Mouse (Mus musculus) forebrain, embryonic 12.5 days (tissue): ENCODE data around the gene Mid1. TPM values are rescaled to one million over a fixed set of nuclear protein-coding genes. Genes with fewer than 3 reads are reported as not detected.
"Not testable (repeated sequence)": the region's sequence is repeated elsewhere in the genome, so short reads cannot be mapped to it uniquely, and the experiment has no call there.

Experiments
- ATAC-seq: fragments of 200-750 bp; cut with Nextera tagmentation; 2 replicates; pipeline ENCODE4 v1.8.0; 2017; ENCODE audit warnings: moderate TSS enrichment; ENCODE audit not compliant: low FRiP score
- H3K27ac ChIP-seq: fragments of 300-500 bp; sonication (generic); 2 replicates; pipeline ENCODE4 v1.5.1; 2016; ENCODE audit warnings: mild to moderate bottlenecking
- H3K27me3 ChIP-seq: fragments of 300-500 bp; sonication (generic); 2 replicates; pipeline ENCODE4 v1.6.1; 2016; ENCODE audit warnings: mild to moderate bottlenecking
- H3K36me3 ChIP-seq: fragments of 300-500 bp; sonication (generic); replicated peaks from 2 replicates; pipeline ENCODE4 v1.6.1; 2016; ENCODE audit warnings: mild to moderate bottlenecking
- H3K4me1 ChIP-seq: fragments of 300-500 bp; sonication (generic); 2 replicates; pipeline ENCODE4 v1.6.1; 2016
- H3K4me2 ChIP-seq: fragments of 300-500 bp; sonication (generic); 2 replicates; pipeline ENCODE4 v1.6.1; 2016; ENCODE audit warnings: mild to moderate bottlenecking, moderate library complexity
- H3K4me3 ChIP-seq: fragments of 300-500 bp; sonication (generic); replicated peaks from 2 replicates; pipeline ENCODE4 v1.5.1; 2016; ENCODE audit warnings: mild to moderate bottlenecking
- H3K9ac ChIP-seq: fragments of 300-500 bp; sonication (generic); 2 replicates; pipeline ENCODE4 v1.6.1; 2016; ENCODE audit warnings: mild to moderate bottlenecking
- H3K9me3 ChIP-seq: fragments of 300-500 bp; sonication (generic); 2 replicates; pipeline ENCODE4 v1.6.1; 2016
- WGBS: fragments of 180-500 bp; shearing (Covaris S2); methylation state at CpG from one replicate; pipeline ENCODE4 v1.1.7; 2016; 5-methylcytosine and 5-hydroxymethylcytosine counted together
- polyA plus RNA-seq: library from polyadenylated mRNA; unstranded; fragments of >200 nt; fragmentation: Nextera tagmentation; extraction: Ambion mirVana; gene quantifications from 2 replicates; pipeline ENCODE4 v1.2.1, GENCODE M21; 2016

Gene Mid1
- polyA plus RNA-seq, 1 experiment from 2014 or later = 16.2 TPM

- peaks cover 40% of the 10 kb centered on the region for H3K9me3 ChIP-seq
- H3K4me1 ChIP-seq = peaks cover 22% of the 10 kb centered on the region
- WGBS = 57% methylated on average over 25 of the region's 25 CpGs
- ATAC-seq = peak; percentile 97
- peak overlapping the region; percentile 47 for H3K4me3 ChIP-seq
- H3K9ac ChIP-seq = peak overlapping the region; percentile 71
- H3K27ac ChIP-seq = peak overlapping the region; percentile 79
- not testable (repeated sequence) for H3K27me3 ChIP-seq, H3K4me2 ChIP-seq
- peaks cover 10% of the 10 kb centered on the region for H3K36me3 ChIP-seq
Observed at GRCm38 (mm10) chrX:170009801-170010221, 324.8 kb downstream of the Mid1 start.

GRCm38 (mm10) chrX:170010581-170011528 is 325.9 kb downstream of the Mid1 start:
- Histone ChIP-seq H3K27ac (peak overlapping the region; percentile 0; the same call in 1 of the 2 replicates), H3K4me1 (peaks cover 22% of the 10 kb centered on the region), H3K36me3 (peaks cover 10% of the 10 kb centered on the region), H3K4me2 (peak overlapping the region; percentile 21; the same call in 1 of the 2 replicates), H3K9me3 (peaks cover 40% of the 10 kb centered on the region), H3K4me3 (peak overlapping the region; percentile 3; the same call in 1 of the 2 replicates)
- peak; percentile 42 for ATAC-seq
- H3K27me3 ChIP-seq, H3K9ac ChIP-seq: not testable (repeated sequence)
- WGBS = 84% methylated on average over 97 of the region's 97 CpGs

GRCm38 (mm10) chrX:170011529-170011879 is 326.5 kb downstream of the Mid1 start:
- peaks cover 40% of the 10 kb centered on the region for H3K9me3 ChIP-seq
- H3K4me1 ChIP-seq = peaks cover 22% of the 10 kb centered on the region
- H3K4me2 ChIP-seq, H3K27me3 ChIP-seq, H3K4me3 ChIP-seq, H3K27ac ChIP-seq, H3K9ac ChIP-seq, ATAC-seq: not testable (repeated sequence)
- WGBS = 83% methylated on average over 6 of the region's 10 CpGs
- peaks cover 15% of the 10 kb centered on the region for H3K36me3 ChIP-seq

GRCm38 (mm10) chrX:170013421-170013820 is 328.4 kb downstream of the Mid1 start:
- H3K27me3 ChIP-seq, H3K4me3 ChIP-seq, H3K27ac ChIP-seq, H3K9ac ChIP-seq, ATAC-seq, H3K4me2 ChIP-seq: not testable (repeated sequence)
- Histone ChIP-seq H3K4me1 (peaks cover 12% of the 10 kb centered on the region), H3K36me3 (peaks cover 25% of the 10 kb centered on the region), H3K9me3 (peaks cover 32% of the 10 kb centered on the region)
- WGBS = 100% methylated on average over 2 of the region's 13 CpGs

GRCm38 (mm10) chrX:170014038-170014437 is 329.0 kb downstream of the Mid1 start:
- H3K27ac ChIP-seq = not testable (repeated sequence)
- 79% methylated on average over 6 of the region's 13 CpGs for WGBS

GRCm38 (mm10) chrX:170015883-170016282 is 330.9 kb downstream of the Mid1 start:
- Histone ChIP-seq H3K36me3 (peaks cover 42% of the 10 kb centered on the region), H3K9me3 (peaks cover 38% of the 10 kb centered on the region), H3K4me1 (peaks cover 14% of the 10 kb centered on the region)
- H3K27ac ChIP-seq, ATAC-seq, H3K4me2 ChIP-seq, H3K9ac ChIP-seq, H3K4me3 ChIP-seq, H3K27me3 ChIP-seq: not testable (repeated sequence)
- WGBS = 88% methylated on average over 10 of the region's 12 CpGs

More at GRCm38 (mm10) chrX:170014038-170014437, 329.0 kb downstream of the Mid1 start:
- not testable (repeated sequence) for H3K27me3 ChIP-seq, H3K4me3 ChIP-seq, ATAC-seq, H3K4me2 ChIP-seq, H3K4me1 ChIP-seq, H3K9ac ChIP-seq
- peaks cover 34% of the 10 kb centered on the region for H3K9me3 ChIP-seq
- peaks cover 31% of the 10 kb centered on the region for H3K36me3 ChIP-seq

GRCm38 (mm10) chrX:170017333-170018245 is 332.6 kb downstream of the Mid1 start:
- Histone ChIP-seq H3K4me1 (peaks cover 13% of the 10 kb centered on the region), H3K9me3 (peaks cover 43% of the 10 kb centered on the region), H3K27ac (peak overlapping the region; percentile 53; the same call in 1 of the 2 replicates), H3K4me2 (0 out of 2 replicates have a peak overlapping the region, but pooled peaks have one; percentile 10), H3K36me3 (peaks cover 42% of the 10 kb centered on the region)
- H3K4me3 ChIP-seq, H3K27me3 ChIP-seq, H3K9ac ChIP-seq: not testable (repeated sequence)
- WGBS = 53% methylated on average over 27 of the region's 27 CpGs
- ATAC-seq = peak; percentile 86

GRCm38 (mm10) chrX:170018571-170019218 is 333.7 kb downstream of the Mid1 start:
- not testable (repeated sequence) for H3K27me3 ChIP-seq, H3K9ac ChIP-seq, H3K4me3 ChIP-seq, H3K4me2 ChIP-seq
- Histone ChIP-seq H3K4me1 (peaks cover 13% of the 10 kb centered on the region), H3K27ac (0 out of 2 replicates have a peak overlapping the region, but pooled peaks have one; percentile 25), H3K9me3 (peaks cover 43% of the 10 kb centered on the region), H3K36me3 (peaks cover 42% of the 10 kb centered on the region)
- ATAC-seq = peak; percentile 84
- WGBS = 85% methylated on average over 66 of the region's 66 CpGs

- Histone ChIP-seq H3K27ac (peak overlapping the region; percentile 25; the same call in 1 of the 2 replicates), H3K9me3 (peaks cover 43% of the 10 kb centered on the region), H3K36me3 (peaks cover 42% of the 10 kb centered on the region), H3K4me1 (peaks cover 13% of the 10 kb centered on the region)
- WGBS = 83% methylated on average over 30 of the region's 30 CpGs
- H3K4me2 ChIP-seq, H3K9ac ChIP-seq, H3K4me3 ChIP-seq, H3K27me3 ChIP-seq: not testable (repeated sequence)
- peak; percentile 56 for ATAC-seq
Observed at GRCm38 (mm10) chrX:170019219-170019953, 334.4 kb downstream of the Mid1 start.

GRCm38 (mm10) chrX:170019954-170020689 is 335.1 kb downstream of the Mid1 start:
- not testable (repeated sequence) for H3K4me3 ChIP-seq, ATAC-seq, H3K9ac ChIP-seq, H3K27me3 ChIP-seq, H3K4me2 ChIP-seq
- Histone ChIP-seq H3K27ac (peak overlapping the region; percentile 59), H3K9me3 (peaks cover 43% of the 10 kb centered on the region), H3K36me3 (peaks cover 42% of the 10 kb centered on the region), H3K4me1 (peaks cover 13% of the 10 kb centered on the region)
- 55% methylated on average over 14 of the region's 14 CpGs for WGBS
